Mouse (Mus musculus) retina, postnatal 1 day (tissue): ENCODE measurements at regions not wholly inside any gene's neighbourhood (a gene's known extent, or its start where the extent isn't known, plus 50 kb on each side); places are given as distances from the start of the nearest gene placed in this dataset.

ENCODE experiments used
- DNase-seq: peaks from one replicate; pipeline ENCODE4 v3.0.0-alpha.2; 2012

- DNase-seq, result no peak
These were observed 356.2 kb downstream of the Prdm2 start for GRCm38 (mm10) chr4:142856626-142857025.

- no peak for DNase-seq
These were observed 357.2 kb downstream of the Prdm2 start for GRCm38 (mm10) chr4:142855635-142856034.

- DNase-seq, result no peak
These were observed 358.9 kb downstream of the Prdm2 start for GRCm38 (mm10) chr4:142853924-142854323.

- DNase-seq, result no peak
These were observed 367.6 kb downstream of the Prdm2 start for GRCm38 (mm10) chr4:142845066-142845696.

GRCm38 (mm10) chr4:142839540-142839939, 373.3 kb downstream of the Prdm2 start:
- no peak for DNase-seq

GRCm38 (mm10) chr4:142838363-142838964, 374.3 kb downstream of the Prdm2 start:
- DNase-seq, result no peak

GRCm38 (mm10) chr4:142837636-142838035, 375.2 kb downstream of the Prdm2 start:
- no peak for DNase-seq

GRCm38 (mm10) chr4:142829711-142830110, 383.1 kb downstream of the Prdm2 start:
- no peak for DNase-seq

GRCm38 (mm10) chr4:142828969-142829368, 383.8 kb downstream of the Prdm2 start:
- DNase-seq, result no peak

GRCm38 (mm10) chr4:142826250-142826893, 386.4 kb downstream of the Prdm2 start:
- peak; percentile 30 for DNase-seq

- peak; percentile 10 for DNase-seq
These were observed 387.0 kb downstream of the Prdm2 start for GRCm38 (mm10) chr4:142825786-142826185.

- DNase-seq, result no peak
These were observed 394.4 kb downstream of the Prdm2 start for GRCm38 (mm10) chr4:142818440-142818839.

GRCm38 (mm10) chr4:142816986-142817385, 395.8 kb downstream of the Prdm2 start:
- DNase-seq, result peak; percentile 36

GRCm38 (mm10) chr4:142803819-142804218, 409.0 kb downstream of the Prdm2 start:
- DNase-seq, result peak; percentile 50

GRCm38 (mm10) chr4:142799291-142799690, 413.5 kb downstream of the Prdm2 start:
- DNase-seq, result peak; percentile 15

- no peak for DNase-seq
These were observed 414.0 kb downstream of the Prdm2 start for GRCm38 (mm10) chr4:142798834-142799233.

GRCm38 (mm10) chr4:142792606-142792970, 420.2 kb downstream of the Prdm2 start:
- no peak for DNase-seq

GRCm38 (mm10) chr4:142791823-142792605, 420.8 kb downstream of the Prdm2 start:
- no peak for DNase-seq

- DNase-seq, result no peak
These were observed 423.7 kb downstream of the Prdm2 start for GRCm38 (mm10) chr4:142789048-142789447.

- DNase-seq, result no peak
These were observed 427.4 kb downstream of the Prdm2 start for GRCm38 (mm10) chr4:142785386-142785785.

GRCm38 (mm10) chr4:142776711-142777411, 435.9 kb downstream of the Prdm2 start:
- DNase-seq, result no peak

- no peak for DNase-seq
These were observed 437.8 kb downstream of the Prdm2 start for GRCm38 (mm10) chr4:142775023-142775422.

- peak; percentile 75 for DNase-seq
These were observed 439.1 kb downstream of the Prdm2 start for GRCm38 (mm10) chr4:142773651-142774151.
